Mouse (Mus musculus): ENCODE data around the gene Spns1.
A peak's percentile ranks its signal among the peaks of the same experiment; 100 is the strongest.
"Not testable (repeated sequence)": the region's sequence is repeated elsewhere in the genome, so short reads cannot be mapped to it uniquely, and the experiment has no call there.

The Spns1 gene

DNA sequence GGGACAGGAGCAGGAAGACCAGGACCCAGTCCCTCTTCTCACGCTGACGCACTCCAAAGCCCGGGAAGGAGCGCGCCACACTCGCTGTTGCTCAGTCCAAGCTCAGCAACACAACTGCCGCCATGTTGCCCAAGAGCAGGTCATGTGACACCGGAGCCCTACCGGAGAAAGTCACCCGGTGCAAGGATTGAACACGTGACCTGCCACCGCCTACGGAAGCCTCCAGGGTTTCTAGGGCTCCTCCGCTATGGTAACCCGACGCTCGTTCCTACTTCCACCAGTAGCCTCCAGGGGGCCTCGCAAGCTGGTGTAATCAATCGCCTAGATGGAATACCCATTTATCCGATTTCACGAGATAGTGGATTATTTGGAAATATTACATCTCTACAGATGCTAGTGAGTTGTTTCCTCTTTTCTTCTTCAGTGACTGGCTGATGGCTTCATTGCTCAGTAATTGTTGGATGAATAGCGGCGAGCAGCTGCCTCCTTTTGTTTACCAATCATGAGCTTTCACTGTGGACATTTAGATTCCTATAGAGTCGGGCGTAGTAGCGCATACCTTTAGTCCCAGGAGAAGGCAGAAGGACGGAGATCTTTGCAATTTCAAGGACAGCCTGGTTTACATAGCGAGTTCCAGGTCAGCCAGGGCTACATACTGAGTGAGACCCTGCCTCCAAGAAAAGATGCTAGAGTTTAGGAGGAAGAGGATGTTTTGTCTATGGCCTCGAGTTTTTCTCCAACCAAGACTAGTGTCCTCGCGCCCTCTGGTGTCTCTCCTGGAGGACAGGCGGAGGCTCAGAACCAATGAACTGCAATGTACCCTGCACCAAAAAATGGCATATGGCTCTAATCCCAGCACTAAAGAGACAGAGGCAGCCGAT lies at the start of gene Spns1:
Spns1 (minus strand) TSS at position 173 of the 881 bp plus-strand sequence.
- peak; percentile 78 for DNase-seq (ENCODE audit: extremely low read depth, low read depth, low spot score)

DNA sequence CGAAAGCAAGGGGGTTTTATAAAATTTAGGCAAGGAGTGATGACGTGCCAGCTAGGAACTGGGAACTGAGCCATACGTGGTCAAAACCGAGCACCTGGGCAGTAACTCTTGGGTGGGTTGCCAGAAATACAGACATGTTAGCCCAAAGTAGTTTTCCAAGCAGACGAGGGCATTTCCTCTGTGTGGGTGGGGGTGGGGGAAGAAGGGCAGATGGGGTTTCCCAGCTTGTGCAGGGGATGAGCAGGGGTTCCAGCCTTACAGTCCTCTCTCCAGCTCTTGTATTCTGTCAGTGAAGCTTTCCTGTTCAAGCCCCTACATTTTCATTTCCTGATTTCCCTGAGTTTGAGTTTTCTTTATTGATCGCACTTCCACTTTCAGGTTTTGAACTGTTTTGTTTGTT lies 46.9 kb upstream of the Spns1 start:
- DNase-seq (ENCODE audit: extremely low read depth, low read depth, low spot score): no peak

GRCm38 (mm10) chr7:126421756-126422155 lies 44.5 kb upstream of the Spns1 start:
- DNase-seq (ENCODE audit: extremely low read depth, low read depth, low spot score): no peak

DNA sequence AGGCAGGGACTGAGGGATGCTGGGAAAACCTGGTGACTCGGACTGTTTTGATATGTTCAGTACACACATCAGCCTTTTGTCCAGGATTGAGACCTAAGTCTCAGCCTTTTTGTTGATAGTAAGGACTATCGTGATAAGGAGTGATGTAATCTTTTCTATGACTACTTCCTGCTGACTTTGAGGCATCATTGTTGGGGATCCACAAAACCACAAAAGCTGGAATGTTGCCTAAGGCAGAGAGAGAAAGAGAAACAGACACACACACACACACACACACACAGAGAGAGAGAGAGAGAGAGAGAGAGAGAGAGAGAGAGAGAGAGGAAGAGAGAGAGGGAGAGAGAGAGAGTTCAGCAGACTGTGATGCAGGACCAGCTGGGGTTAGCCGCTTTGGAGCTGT lies 41.2 kb upstream of the Spns1 start:
- no peak for DNase-seq (ENCODE audit: extremely low read depth, low read depth, low spot score)

GRCm38 (mm10) chr7:126417606-126418005 lies 40.4 kb upstream of the Spns1 start:
- DNase-seq (ENCODE audit: extremely low read depth, low read depth, low spot score): no peak

DNA sequence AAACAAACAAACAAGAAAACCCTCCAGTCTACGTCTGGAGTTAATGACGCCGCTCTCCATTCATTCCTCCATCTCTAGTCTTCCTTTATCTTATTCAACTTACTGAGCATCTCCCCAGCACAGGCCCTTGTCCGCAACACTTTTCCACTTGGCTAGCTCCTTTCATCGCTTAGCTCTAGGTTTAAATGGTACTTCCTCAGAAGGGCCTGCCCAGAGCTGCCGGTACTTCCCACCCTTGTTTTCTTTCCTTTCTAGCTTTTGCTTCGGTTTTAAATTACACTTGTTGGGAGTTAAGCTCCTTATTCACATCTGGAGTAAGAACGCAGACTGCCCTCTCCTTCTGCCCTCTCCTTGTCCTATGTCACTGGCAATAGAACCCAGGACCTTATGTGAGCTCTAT lies 39.8 kb upstream of the Spns1 start:
- DNase-seq (ENCODE audit: extremely low read depth, low read depth, low spot score): no peak

GRCm38 (mm10) chr7:126416615-126417014 lies 39.4 kb upstream of the Spns1 start:
- no peak for DNase-seq (ENCODE audit: extremely low read depth, low read depth, low spot score)

DNA sequence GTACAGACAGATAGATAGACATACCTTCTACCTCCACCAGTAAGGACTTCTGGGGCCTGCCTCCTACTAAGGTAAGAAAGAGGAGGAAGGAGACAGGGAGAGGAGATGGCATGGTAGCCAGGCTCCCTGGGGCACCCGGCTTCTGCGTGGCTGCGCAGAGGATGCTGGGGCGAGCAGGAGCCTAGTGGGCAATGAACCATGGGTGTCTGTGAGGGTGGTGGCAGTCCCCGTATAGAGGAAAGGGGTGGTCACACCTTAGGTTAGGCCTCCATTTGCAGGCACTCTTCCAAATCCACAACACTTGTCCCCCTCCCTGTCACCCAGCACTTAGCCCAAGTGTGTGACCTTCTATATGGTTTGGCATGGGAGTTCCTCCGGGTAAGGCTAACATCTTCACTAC lies 37.5 kb upstream of the Spns1 start, which contains the start of gene Cd19:
Cd19 (minus strand) TSS at position 165 of the 400 bp plus-strand sequence.
- no peak for DNase-seq (ENCODE audit: extremely low read depth, low read depth, low spot score)

DNA sequence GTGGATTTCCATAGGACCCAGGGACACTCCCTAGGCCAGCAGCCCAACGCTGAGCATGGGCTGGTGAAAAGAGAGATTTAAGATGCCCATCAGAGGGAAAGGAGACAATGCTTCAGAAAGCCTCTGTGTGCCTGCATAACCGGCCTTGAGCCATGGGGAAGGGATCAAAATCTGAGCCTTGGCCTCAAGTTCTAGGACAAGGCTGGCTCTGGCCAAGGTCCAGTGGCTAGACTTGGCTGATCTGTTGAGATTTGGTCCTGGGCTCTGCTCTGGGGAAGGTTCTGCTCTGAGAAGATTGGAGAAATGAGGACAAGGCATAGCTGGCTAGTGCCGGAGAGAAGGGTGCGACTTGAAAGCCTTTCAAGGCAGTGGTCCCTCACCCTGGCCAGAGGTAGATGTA lies 33.8 kb upstream of the Spns1 start:
- DNase-seq (ENCODE audit: extremely low read depth, low read depth, low spot score): no peak

GRCm38 (mm10) chr7:126408686-126409085 lies 31.4 kb upstream of the Spns1 start:
- DNase-seq (ENCODE audit: extremely low read depth, low read depth, low spot score): no peak

GRCm38 (mm10) chr7:126402518-126402917 lies 25.3 kb upstream of the Spns1 start:
- DNase-seq (ENCODE audit: extremely low read depth, low read depth, low spot score): not testable (repeated sequence)

- DNase-seq (ENCODE audit: extremely low read depth, low read depth, low spot score): no peak
Measured at GRCm38 (mm10) chr7:126399548-126399947, 22.3 kb upstream of the Spns1 start.

DNA sequence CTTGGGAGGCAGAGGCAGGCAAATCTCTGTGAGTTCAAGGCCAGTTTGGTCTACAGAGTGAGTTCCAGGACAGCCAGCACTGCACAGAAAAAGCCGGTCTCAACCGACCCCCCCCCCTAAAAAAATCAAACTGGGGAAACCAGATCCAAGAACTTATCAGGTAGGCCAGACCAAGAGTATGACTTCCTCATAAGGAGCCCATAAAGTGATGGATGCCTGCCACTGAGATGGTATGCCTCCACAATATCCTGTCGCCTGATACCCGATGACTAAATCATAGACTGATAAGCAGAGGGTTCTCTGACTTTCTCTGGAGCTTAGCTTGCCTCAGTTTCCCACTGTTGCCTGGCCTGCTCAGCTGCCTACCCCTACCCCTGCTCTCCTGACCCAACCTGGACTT lies 20.6 kb upstream of the Spns1 start:
- DNase-seq (ENCODE audit: extremely low read depth, low read depth, low spot score): no peak

- no peak for DNase-seq (ENCODE audit: extremely low read depth, low read depth, low spot score)
Measured at GRCm38 (mm10) chr7:126397221-126397620, 20.0 kb upstream of the Spns1 start.

DNA sequence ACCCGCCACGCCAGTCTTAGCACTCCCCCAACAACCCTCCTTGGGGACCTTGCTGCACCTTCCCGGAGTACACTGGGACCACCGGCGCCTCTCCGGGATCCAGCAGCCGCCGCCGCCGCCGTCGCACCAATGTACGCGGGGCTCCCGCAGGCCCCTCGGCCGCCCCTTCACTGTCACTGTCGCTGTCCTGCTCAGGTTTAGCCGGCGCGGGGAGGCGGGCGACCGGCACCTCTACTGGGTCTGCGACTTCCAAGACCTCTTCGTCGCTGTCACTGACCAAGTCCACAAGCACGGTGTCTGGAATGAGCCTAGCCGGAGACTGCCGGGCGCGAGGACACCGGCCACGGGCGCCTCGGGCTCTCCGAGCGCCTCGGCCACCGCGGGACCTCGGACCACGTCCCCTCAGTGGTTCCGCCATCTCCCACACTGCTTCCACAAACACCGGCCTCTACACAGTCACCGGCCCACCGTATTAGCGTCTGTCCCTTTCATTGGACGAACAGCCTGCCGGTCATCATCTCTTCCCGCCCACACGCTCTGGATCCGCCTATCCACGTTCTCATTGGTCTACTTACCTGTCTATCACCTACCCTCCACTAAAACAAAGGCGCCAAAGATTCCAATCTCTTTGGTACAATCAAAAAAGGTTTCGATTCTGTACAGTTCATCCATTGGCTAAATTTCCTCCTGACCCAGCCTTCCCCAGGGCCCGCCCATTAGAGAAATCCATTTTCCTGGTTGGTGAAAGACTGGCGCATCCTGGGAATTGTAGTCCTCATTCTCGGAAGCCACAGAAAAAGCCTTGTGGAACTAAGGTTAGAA lies 19.3 kb upstream of the Spns1 start, which contains the start of gene Nfatc2ip:
Nfatc2ip (minus strand) TSS at position 440 of the 822 bp plus-strand sequence.
- DNase-seq (ENCODE audit: extremely low read depth, low read depth, low spot score): peak; percentile 96

DNA sequence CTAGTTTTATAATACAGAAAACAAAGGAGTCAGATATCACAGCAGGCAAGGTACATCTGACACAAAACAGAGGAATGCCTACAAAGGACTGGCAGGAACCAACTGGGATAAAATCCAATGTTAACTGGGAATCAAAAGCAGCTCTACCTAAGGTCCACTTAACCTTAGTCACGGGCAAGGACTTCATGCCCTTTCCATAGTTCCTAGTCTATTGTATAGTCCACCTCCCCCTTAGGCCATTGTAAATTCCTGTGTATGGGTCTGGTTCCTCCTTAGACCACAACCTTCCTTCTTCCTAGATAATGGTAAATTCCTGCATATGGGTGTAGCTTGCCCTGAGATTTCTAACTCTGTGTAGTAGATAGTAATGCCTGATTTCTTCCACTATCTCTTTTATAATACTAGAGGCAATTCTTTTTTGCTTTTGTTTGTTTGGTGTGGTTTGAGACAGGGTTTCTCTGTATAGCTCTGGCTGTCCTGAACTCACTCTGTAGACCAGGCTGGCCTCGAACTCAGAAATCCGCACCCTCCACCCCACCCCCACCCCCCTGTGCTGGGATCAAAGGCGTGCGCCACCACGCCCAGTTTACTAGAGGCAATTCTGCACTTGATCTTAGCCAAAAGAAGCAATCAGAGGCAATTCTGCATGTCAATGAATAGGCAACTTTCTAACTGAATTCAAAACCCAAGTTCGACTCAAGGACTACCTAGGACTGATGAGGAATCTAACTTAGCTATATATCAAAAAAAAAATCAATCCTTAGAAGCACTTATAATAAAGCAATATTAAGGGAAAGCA lies 15.0 kb upstream of the Spns1 start:
- DNase-seq (ENCODE audit: extremely low read depth, low read depth, low spot score): not testable (repeated sequence)

- DNase-seq (ENCODE audit: extremely low read depth, low read depth, low spot score): no peak
Measured at GRCm38 (mm10) chr7:126388185-126388584, 10.9 kb upstream of the Spns1 start.

DNA sequence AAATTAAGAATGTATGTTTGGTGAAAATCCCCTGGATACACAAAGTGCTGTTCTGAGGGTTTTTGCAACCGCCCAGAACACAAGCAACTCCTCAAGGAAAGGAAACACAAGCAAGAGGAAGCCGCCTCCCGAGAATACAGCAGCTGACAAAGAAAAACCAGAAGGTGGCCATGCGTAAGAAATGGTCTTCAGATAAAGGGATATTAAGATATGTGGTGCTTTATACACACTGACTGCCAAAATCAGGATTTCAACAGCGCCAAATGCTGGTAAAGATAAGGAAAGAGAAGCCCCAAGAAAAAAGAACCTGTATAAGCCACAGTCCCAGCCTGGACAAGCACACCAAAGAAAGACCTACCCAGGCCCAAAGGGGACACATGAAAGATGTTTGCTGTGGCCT lies 6.3 kb upstream of the Spns1 start:
- DNase-seq (ENCODE audit: extremely low read depth, low read depth, low spot score): no peak

GRCm38 (mm10) chr7:126376903-126377277 lies 360 bp downstream of the Spns1 start:
- DNase-seq (ENCODE audit: extremely low read depth, low read depth, low spot score): no peak

GRCm38 (mm10) chr7:126375012-126375411 lies 2.2 kb downstream of the Spns1 start:
- DNase-seq (ENCODE audit: extremely low read depth, low read depth, low spot score): no peak

DNA sequence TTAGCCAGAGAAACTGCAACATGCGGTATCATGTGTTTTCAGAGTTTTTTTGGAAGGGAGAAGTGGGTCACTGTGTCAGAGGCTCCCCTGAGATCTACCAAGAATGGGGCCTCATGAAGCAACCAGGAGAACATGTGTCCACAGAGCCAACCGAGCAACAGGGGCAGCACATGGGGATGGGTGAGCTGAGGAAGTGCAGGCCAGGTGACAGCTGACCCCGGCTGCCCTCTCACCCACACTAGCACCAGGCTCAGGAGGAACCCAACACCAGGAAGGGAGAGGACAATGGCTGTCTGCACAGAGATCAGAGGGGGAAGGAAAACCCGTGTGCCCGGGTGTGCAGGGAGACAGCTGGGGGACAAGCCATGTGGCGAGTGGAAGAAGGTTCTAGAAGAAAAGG lies 2.7 kb downstream of the Spns1 start:
- DNase-seq (ENCODE audit: extremely low read depth, low read depth, low spot score): no peak

Data from fat pad, adult 2 months (tissue).